Comparison of ENCODE assay signal across 7 mouse cellular contexts in genomic region chr9:106450661-106451060, GRCm38 (mm10). TPM values are rescaled to one million over a fixed set of nuclear protein-coding genes. Genes with fewer than 3 reads are reported as not detected.
DNase-seq lines count a peak whose midpoint lies in the region; ATAC-seq lines count a peak whose summit lies in the region.

No protein-coding gene starts in this region.

- peak; percentile 73 for DNase-seq in urinary bladder, postnatal 14 days (ENCODE audit: low spot score)
- no peak for DNase-seq in urinary bladder, adult 2 months (ENCODE audit: low spot score)
- peak; percentile 90 for DNase-seq in kidney, adult 9 months
- DNase-seq in right cerebral cortex, postnatal 25 days, result no peak
- DNase-seq in spleen, postnatal 4 days (ENCODE audit: low spot score in 2 of 2), result no peak

- peak overlapping the region; percentile 66 for H3K27ac ChIP-seq in embryonic facial prominence, embryonic 12.5 days
- peak overlapping the region; percentile 37; the same call in 1 of the 2 replicates for H3K27ac ChIP-seq in lung, embryonic 15.5 days

- H3K9ac ChIP-seq in embryonic facial prominence, embryonic 12.5 days, result no peak overlapping the region
- H3K9ac ChIP-seq in lung, embryonic 15.5 days, result 0 out of 2 replicates have a peak overlapping the region, but pooled peaks have one; percentile 2

- no peak overlapping the region for H3K4me3 ChIP-seq in embryonic facial prominence, embryonic 12.5 days
- H3K4me3 ChIP-seq in lung, embryonic 15.5 days, result no peak overlapping the region

- peaks cover 75% of the 10 kb centered on the region for H3K4me1 ChIP-seq in embryonic facial prominence, embryonic 12.5 days
- peaks cover 74% of the 10 kb centered on the region for H3K4me1 ChIP-seq in lung, embryonic 15.5 days

- H3K27me3 ChIP-seq in embryonic facial prominence, embryonic 12.5 days, result no peaks in the 10 kb centered on the region
- no peaks in the 10 kb centered on the region for H3K27me3 ChIP-seq in lung, embryonic 15.5 days

- H3K36me3 ChIP-seq in embryonic facial prominence, embryonic 12.5 days, result no peaks in the 10 kb centered on the region
- H3K36me3 ChIP-seq in lung, embryonic 15.5 days, result no peaks in the 10 kb centered on the region

- peak overlapping the region; percentile 23 for H3K4me2 ChIP-seq in embryonic facial prominence, embryonic 12.5 days (replicated peaks)
- peak overlapping the region; percentile 27 for H3K4me2 ChIP-seq in lung, embryonic 15.5 days

- H3K9me3 ChIP-seq in embryonic facial prominence, embryonic 12.5 days, result no peaks in the 10 kb centered on the region
- H3K9me3 ChIP-seq in lung, embryonic 15.5 days, result no peaks in the 10 kb centered on the region

- 4% methylated on average over 9 of the region's 9 CpGs for WGBS in embryonic facial prominence, embryonic 12.5 days
- WGBS in lung, embryonic 15.5 days, result 5% methylated on average over 9 of the region's 9 CpGs

- ATAC-seq in embryonic facial prominence, embryonic 12.5 days (ENCODE audit: insufficient number of reproducible peaks, insufficient read depth, low FRiP score, low TSS enrichment), result no peak
- ATAC-seq in lung, embryonic 15.5 days (ENCODE audit: borderline replicate concordance, extremely low read depth, low FRiP score, low TSS enrichment), result no peak

RNA-seq across cellular contexts. Expression of gene Pcbp4, which starts 2.4 kb away (rescaled TPM):
- polyA plus RNA-seq in urinary bladder, adult 2 months (2012; rRNA removed), result 42.5 and 47.9 TPM in 2 replicates
- 213 and 222 TPM in 2 replicates for polyA plus RNA-seq in embryonic facial prominence, embryonic 12.5 days (2016; fragmentation: Nextera tagmentation; extraction: Ambion mirVana)
- polyA plus RNA-seq in lung, embryonic 15.5 days (2015; fragmentation: Nextera tagmentation; extraction: Ambion mirVana), result 80.6 and 87.8 TPM in 2 replicates

RNA-seq across cellular contexts. Expression of gene Abhd14a, which starts 3.2 kb away (rescaled TPM):
- 44.9 and 46.9 TPM in 2 replicates for polyA plus RNA-seq in urinary bladder, adult 2 months (2012; rRNA removed)
- polyA plus RNA-seq in embryonic facial prominence, embryonic 12.5 days (2016; fragmentation: Nextera tagmentation; extraction: Ambion mirVana), result 58.5 and 61.3 TPM in 2 replicates
- polyA plus RNA-seq in lung, embryonic 15.5 days (2015; fragmentation: Nextera tagmentation; extraction: Ambion mirVana), result 52.5 and 53.2 TPM in 2 replicates

RNA-seq across cellular contexts. Expression of gene Abhd14b, which starts 3.4 kb away (rescaled TPM):
- polyA plus RNA-seq in urinary bladder, adult 2 months (2012; rRNA removed), result 69.6 and 84.4 TPM in 2 replicates
- polyA plus RNA-seq in embryonic facial prominence, embryonic 12.5 days (2016; fragmentation: Nextera tagmentation; extraction: Ambion mirVana), result 12.5 and 14.0 TPM in 2 replicates
- 12.8 and 15.3 TPM in 2 replicates for polyA plus RNA-seq in lung, embryonic 15.5 days (2015; fragmentation: Nextera tagmentation; extraction: Ambion mirVana)

RNA-seq across cellular contexts. Expression of gene Acy1, which starts 12.5 kb away (rescaled TPM):
- 7.8 and 10.2 TPM in 2 replicates for polyA plus RNA-seq in urinary bladder, adult 2 months (2012; rRNA removed)
- polyA plus RNA-seq in embryonic facial prominence, embryonic 12.5 days (2016; fragmentation: Nextera tagmentation; extraction: Ambion mirVana), result 49.0 and 49.1 TPM in 2 replicates
- polyA plus RNA-seq in lung, embryonic 15.5 days (2015; fragmentation: Nextera tagmentation; extraction: Ambion mirVana), result 31.6 and 32.6 TPM in 2 replicates

RNA-seq across cellular contexts. Expression of gene Gpr62, which starts 15.1 kb away (rescaled TPM):
- 0.29 and 0.33 TPM in 2 replicates for polyA plus RNA-seq in urinary bladder, adult 2 months (2012; rRNA removed)
- polyA plus RNA-seq in embryonic facial prominence, embryonic 12.5 days (2016; fragmentation: Nextera tagmentation; extraction: Ambion mirVana), result 0.62 and 0.70 TPM in 2 replicates
- polyA plus RNA-seq in lung, embryonic 15.5 days (2015; fragmentation: Nextera tagmentation; extraction: Ambion mirVana), result 0.07 and 0.20 TPM in 2 replicates

Comparison
In these comparisons a context has a peak if more than half of its experiments do, and no peak if none do; other contexts are left out.
1. DNase-seq: peak in urinary bladder, postnatal 14 days (single experiment) and kidney, adult 9 months (single experiment); none in urinary bladder, adult 2 months (single experiment), right cerebral cortex, postnatal 25 days (single experiment) and spleen, postnatal 4 days (0 of 2).